Comparison of ENCODE assay signal across 8 mouse cellular contexts in the genomic region with DNA sequence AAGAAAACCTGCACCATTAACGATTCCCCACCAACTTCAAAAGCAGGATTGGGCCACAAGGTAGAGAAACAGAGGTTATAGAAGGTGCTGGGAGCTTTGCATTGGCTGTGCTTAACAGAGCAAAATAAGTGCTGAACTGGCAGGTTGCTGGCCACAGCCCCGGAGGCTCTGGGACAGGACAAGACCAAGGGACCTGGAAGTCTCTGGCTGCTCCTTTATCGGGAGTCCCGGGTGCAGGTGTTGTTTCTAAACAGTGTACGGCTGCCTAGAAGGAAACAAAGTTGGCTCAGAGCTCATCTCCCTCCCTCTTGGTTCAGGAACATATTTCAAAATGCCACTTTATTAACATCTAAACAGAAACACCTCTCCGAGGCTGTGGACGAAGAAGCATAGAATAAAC.
DNase-seq lines count a peak whose midpoint lies in the region; ATAC-seq and TF ChIP-seq lines count a peak whose summit lies in the region.

No protein-coding gene starts in this region.

- WGBS in intestine, embryonic 15.5 days = 52% methylated on average over 7 of the region's 7 CpGs
- 43% methylated on average over 7 of the region's 7 CpGs for WGBS in intestine, embryonic 16.5 days
- WGBS in embryonic facial prominence, embryonic 14.5 days = 59% methylated on average over 7 of the region's 7 CpGs
- 44% methylated on average over 7 of the region's 7 CpGs for WGBS in hindbrain, embryonic 12.5 days
- WGBS in midbrain, embryonic 16.5 days = 17% methylated on average over 7 of the region's 7 CpGs
- WGBS in liver, postnatal 0 days (ENCODE audit: insufficient replicate concordance) = 59% methylated on average over 7 of the region's 7 CpGs

- ATAC-seq in intestine, embryonic 15.5 days = no peak
- ATAC-seq in intestine, embryonic 16.5 days = no peak
- no peak for ATAC-seq in embryonic facial prominence, embryonic 14.5 days (ENCODE audit: low read depth)
- ATAC-seq in hindbrain, embryonic 12.5 days (ENCODE audit: low FRiP score) = 0 out of 2 replicates have a peak, but pooled peaks have one; percentile 32
- peak; percentile 53 for ATAC-seq in midbrain, embryonic 16.5 days
- no peak for ATAC-seq in liver, postnatal 0 days

- no peak for DNase-seq in embryonic facial prominence, embryonic 14.5 days (ENCODE audit: low spot score)
- no peak for DNase-seq in frontal cortex, postnatal 25 days (ENCODE audit: low spot score in 2 of 2)
- no peak for DNase-seq in left cerebral cortex, postnatal 25 days (ENCODE audit: low spot score in 2 of 2)
- no peak for DNase-seq in liver, postnatal 0 days

- H3K4me3 ChIP-seq in intestine, embryonic 15.5 days (replicated peaks) = no peak overlapping the region
- no peak overlapping the region for H3K4me3 ChIP-seq in intestine, embryonic 16.5 days (ENCODE audit: low read length)
- H3K4me3 ChIP-seq in embryonic facial prominence, embryonic 14.5 days (ENCODE audit: low read depth, low read length) = no peak overlapping the region
- H3K4me3 ChIP-seq in hindbrain, embryonic 12.5 days = no peak overlapping the region
- peak overlapping the region; percentile 14; the same call in 1 of the 2 replicates for H3K4me3 ChIP-seq in midbrain, embryonic 16.5 days (ENCODE audit: low read depth, low read length)
- H3K4me3 ChIP-seq in liver, postnatal 0 days (ENCODE audit: low read depth, low read length) = no peak overlapping the region

- H3K4me1 ChIP-seq in intestine, embryonic 15.5 days (replicated peaks) = no peaks in the 10 kb centered on the region
- no peaks in the 10 kb centered on the region for H3K4me1 ChIP-seq in intestine, embryonic 16.5 days (ENCODE audit: control insufficient read depth, insufficient read depth, low read length)
- H3K4me1 ChIP-seq in embryonic facial prominence, embryonic 14.5 days (ENCODE audit: control insufficient read depth, insufficient read depth, low read length) = no peaks in the 10 kb centered on the region; the same call in 1 of the 2 replicates
- 0 out of 2 replicates have a peak, but pooled peaks cover 3% of the 10 kb centered on the region for H3K4me1 ChIP-seq in hindbrain, embryonic 12.5 days
- peaks cover 7% of the 10 kb centered on the region; the same call in 1 of the 2 replicates for H3K4me1 ChIP-seq in midbrain, embryonic 16.5 days (ENCODE audit: control insufficient read depth, insufficient read depth, low read length)
- H3K4me1 ChIP-seq in liver, postnatal 0 days (ENCODE audit: insufficient read depth) = no peaks in the 10 kb centered on the region

- intact Hi-C loops in left cerebral cortex, postnatal 25 days (cut with DNase I) = no loop called here

- H3K9ac ChIP-seq in intestine, embryonic 15.5 days = no peak overlapping the region
- H3K9ac ChIP-seq in intestine, embryonic 16.5 days (ENCODE audit: low read depth, low read length) = no peak overlapping the region
- H3K9ac ChIP-seq in embryonic facial prominence, embryonic 14.5 days (ENCODE audit: low read depth, low read length) = peak overlapping the region; percentile 6; the same call in 1 of the 2 replicates
- no peak overlapping the region for H3K9ac ChIP-seq in hindbrain, embryonic 12.5 days
- H3K9ac ChIP-seq in midbrain, embryonic 16.5 days (ENCODE audit: low read depth, low read length) = no peak overlapping the region
- H3K9ac ChIP-seq in liver, postnatal 0 days (replicated peaks) = no peak overlapping the region

- no peaks in the 10 kb centered on the region for H3K27me3 ChIP-seq in intestine, embryonic 15.5 days (replicated peaks)
- H3K27me3 ChIP-seq in intestine, embryonic 16.5 days (replicated peaks; ENCODE audit: control insufficient read depth, insufficient read depth, low read length) = no peaks in the 10 kb centered on the region
- no peaks in the 10 kb centered on the region for H3K27me3 ChIP-seq in embryonic facial prominence, embryonic 14.5 days (replicated peaks; ENCODE audit: control insufficient read depth, insufficient read depth, low read length)
- H3K27me3 ChIP-seq in hindbrain, embryonic 12.5 days = no peaks in the 10 kb centered on the region
- H3K27me3 ChIP-seq in midbrain, embryonic 16.5 days (ENCODE audit: control insufficient read depth, insufficient read depth, low read depth, low read length) = no peaks in the 10 kb centered on the region
- no peaks in the 10 kb centered on the region for H3K27me3 ChIP-seq in liver, postnatal 0 days (ENCODE audit: insufficient read depth, low read length)

- no peak for TF ChIP-seq CTCF in liver, postnatal 0 days (IDR thresholded peaks at IDR 0.05; ENCODE audit: low read depth)

- 0 out of 2 replicates have a peak overlapping the region, but pooled peaks have one; percentile 4 for H3K4me2 ChIP-seq in intestine, embryonic 15.5 days (replicated peaks)
- no peak overlapping the region for H3K4me2 ChIP-seq in intestine, embryonic 16.5 days (ENCODE audit: low read depth, low read length)
- H3K4me2 ChIP-seq in embryonic facial prominence, embryonic 14.5 days (ENCODE audit: low read depth, low read length) = peak overlapping the region; percentile 27; the same call in 1 of the 2 replicates
- H3K4me2 ChIP-seq in hindbrain, embryonic 12.5 days (replicated peaks) = peak overlapping the region; percentile 37
- peak overlapping the region; percentile 48 for H3K4me2 ChIP-seq in midbrain, embryonic 16.5 days (ENCODE audit: low read length)
- no peak overlapping the region for H3K4me2 ChIP-seq in liver, postnatal 0 days (ENCODE audit: low read depth, low read length)

- H3K9me3 ChIP-seq in intestine, embryonic 15.5 days = no peaks in the 10 kb centered on the region
- H3K9me3 ChIP-seq in intestine, embryonic 16.5 days (ENCODE audit: control insufficient read depth, low read length) = no peaks in the 10 kb centered on the region
- H3K9me3 ChIP-seq in embryonic facial prominence, embryonic 14.5 days (ENCODE audit: control insufficient read depth, low read length) = no peaks in the 10 kb centered on the region
- no peaks in the 10 kb centered on the region for H3K9me3 ChIP-seq in hindbrain, embryonic 12.5 days (replicated peaks)
- H3K9me3 ChIP-seq in midbrain, embryonic 16.5 days (replicated peaks; ENCODE audit: control insufficient read depth, low read length, poor library complexity, severe bottlenecking) = no peaks in the 10 kb centered on the region
- H3K9me3 ChIP-seq in liver, postnatal 0 days (ENCODE audit: low read length) = no peaks in the 10 kb centered on the region

- H3K36me3 ChIP-seq in intestine, embryonic 15.5 days = no peaks in the 10 kb centered on the region
- H3K36me3 ChIP-seq in intestine, embryonic 16.5 days (ENCODE audit: control insufficient read depth, insufficient read depth, low read length) = no peaks in the 10 kb centered on the region
- no peaks in the 10 kb centered on the region for H3K36me3 ChIP-seq in embryonic facial prominence, embryonic 14.5 days (ENCODE audit: control insufficient read depth, insufficient read depth, low read length)
- no peaks in the 10 kb centered on the region for H3K36me3 ChIP-seq in hindbrain, embryonic 12.5 days
- H3K36me3 ChIP-seq in midbrain, embryonic 16.5 days (ENCODE audit: control insufficient read depth, insufficient read depth, low read length) = no peaks in the 10 kb centered on the region
- H3K36me3 ChIP-seq in liver, postnatal 0 days (replicated peaks; ENCODE audit: insufficient read depth, low read length) = no peaks in the 10 kb centered on the region

- H3K27ac ChIP-seq in intestine, embryonic 15.5 days = no peak overlapping the region
- H3K27ac ChIP-seq in intestine, embryonic 16.5 days (ENCODE audit: low read length) = no peak overlapping the region
- no peak overlapping the region for H3K27ac ChIP-seq in embryonic facial prominence, embryonic 14.5 days (replicated peaks; ENCODE audit: low read depth, low read length)
- no peak overlapping the region for H3K27ac ChIP-seq in hindbrain, embryonic 12.5 days
- peak overlapping the region; percentile 59 for H3K27ac ChIP-seq in midbrain, embryonic 16.5 days (ENCODE audit: low read length)
- H3K27ac ChIP-seq in liver, postnatal 0 days (ENCODE audit: low read depth) = no peak overlapping the region

- no peak for TF ChIP-seq EP300 in liver, postnatal 0 days (IDR thresholded peaks at IDR 0.05; ENCODE audit: low read depth)

Comparison
In these comparisons a context has a peak if more than half of its experiments do, and no peak if none do; other contexts are left out.
1. H3K4me2 ChIP-seq: peak in intestine, embryonic 15.5 days (single experiment), embryonic facial prominence, embryonic 14.5 days (single experiment), hindbrain, embryonic 12.5 days (single experiment) and midbrain, embryonic 16.5 days (single experiment); none in intestine, embryonic 16.5 days (single experiment) and liver, postnatal 0 days (single experiment).
2. ATAC-seq: peak in hindbrain, embryonic 12.5 days (single experiment) and midbrain, embryonic 16.5 days (single experiment); none in intestine, embryonic 15.5 days (single experiment), intestine, embryonic 16.5 days (single experiment), embryonic facial prominence, embryonic 14.5 days (single experiment) and liver, postnatal 0 days (single experiment).